ENCODE assay signal across 15 mouse cellular contexts in genomic region chr17:71134441-71134955, GRCm38 (mm10). TPM values are rescaled to one million over a fixed set of nuclear protein-coding genes. Genes with fewer than 3 reads are reported as not detected.
A peak's percentile ranks its signal among the peaks of the same experiment; 100 is the strongest.
DNase-seq lines count a peak whose midpoint lies in the region.
"Had no signal": no experiment of that assay in that cellular context is flagged by ENCODE, and none has a peak within 500 bp of the region (broad histone marks: within the 10 kb centered on the region; RNA-seq: fewer than 3 reads in every experiment).

No protein-coding gene starts in this region.

- DNase-seq in heart, adult 11 months: peak; percentile 92
- no peak for DNase-seq in heart, postnatal 4 days
- DNase-seq in left cerebral cortex, postnatal 4 days: peak; percentile 38
- DNase-seq in left cerebral cortex, adult 11 months (ENCODE audit: low spot score): no peak
- peak; percentile 31 for DNase-seq in adipocyte (ENCODE audit: low spot score)
- DNase-seq in thymus, postnatal 14 days: no peak
- DNase-seq: cerebellum, postnatal 36 days; gastrocnemius, postnatal 25 days; layer of hippocampus, postnatal 36 days; lung, adult 2 months; right cerebral cortex, adult 18-20 months had no signal

- H3K27ac ChIP-seq in brown adipose tissue, adult 24 weeks (replicated peaks; ENCODE audit: low read depth, low read length): peak overlapping the region; percentile 82
- H3K27ac ChIP-seq: embryonic facial prominence, embryonic 12.5 days; limb, embryonic 12.5 days had no signal

- intact Hi-C loops in left cerebral cortex, postnatal 4 days (cut with DNase I): no loop called here

- peaks cover 11% of the 10 kb centered on the region for H3K4me1 ChIP-seq in brown adipose tissue, adult 24 weeks (ENCODE audit: control insufficient read depth, insufficient read depth, insufficient read length, low read length)
- H3K4me1 ChIP-seq: embryonic facial prominence, embryonic 12.5 days had no signal

- H3K4me3 ChIP-seq in brown adipose tissue, adult 24 weeks (ENCODE audit: insufficient read depth, low read depth, low read length): no peak overlapping the region
- H3K4me3 ChIP-seq: embryonic facial prominence, embryonic 12.5 days; heart, embryonic 12.5 days; limb, embryonic 12.5 days had no signal

RNA-seq across cellular contexts. Expression of gene Lpin2, which starts 47.9 kb away (rescaled TPM):
- total RNA-seq in heart, postnatal 4 days (2021): 10 to 100 TPM; 16.3 to 19.5 TPM
- 10 to 100 TPM; 68.6 to 71.5 TPM for total RNA-seq in left cerebral cortex, postnatal 4 days (2021)
- polyA plus RNA-seq in brown adipose tissue, adult 24 weeks (2012; ENCODE audit: insufficient read depth, insufficient read length, missing spikeins): 3.3 and 6.3 TPM in 2 replicates

Comparison
In these comparisons a context has a peak if more than half of its experiments do, and no peak if none do; other contexts are left out.
1. DNase-seq: peak in heart, adult 11 months (single experiment), left cerebral cortex, postnatal 4 days (single experiment) and adipocyte (single experiment); none in heart, postnatal 4 days (single experiment), left cerebral cortex, adult 11 months (single experiment) and thymus, postnatal 14 days (single experiment).